Mouse (Mus musculus) embryonic facial prominence, embryonic 15.5 days (tissue): ENCODE measurements at regions not wholly inside any gene's neighbourhood (a gene's known extent, or its start where the extent isn't known, plus 50 kb on each side); places are given as distances from the start of the nearest gene placed in this dataset.
A peak's percentile ranks its signal among the peaks of the same experiment; 100 is the strongest.

Experiments
- ATAC-seq: fragments of 200-750 bp; cut with Nextera tagmentation; 2 replicates; pipeline ENCODE4 v1.8.0; 2017; ENCODE audit warnings: low read depth, moderate TSS enrichment; ENCODE audit not compliant: insufficient number of reproducible peaks, low FRiP score, low TSS enrichment
- H3K27ac ChIP-seq: fragments of 300-500 bp; sonication (generic); replicated peaks from 2 replicates; pipeline ENCODE4 v1.5.1; 2015; ENCODE audit warnings: mild to moderate bottlenecking, inconsistent platforms
- H3K27me3 ChIP-seq: fragments of 300-500 bp; sonication (generic); 2 replicates; pipeline ENCODE4 v1.6.1; 2015; ENCODE audit warnings: inconsistent platforms
- H3K36me3 ChIP-seq: fragments of 300-500 bp; sonication (generic); 2 replicates; pipeline ENCODE4 v1.6.1; 2015; ENCODE audit warnings: mild to moderate bottlenecking, inconsistent platforms
- H3K4me1 ChIP-seq: fragments of 300-500 bp; sonication (generic); 2 replicates; pipeline ENCODE4 v1.6.1; 2015; ENCODE audit warnings: inconsistent platforms
- H3K4me2 ChIP-seq: fragments of 300-500 bp; sonication (generic); replicated peaks from 2 replicates; pipeline ENCODE4 v1.6.1; 2015; ENCODE audit warnings: mild to moderate bottlenecking, inconsistent platforms
- H3K4me3 ChIP-seq: fragments of 300-500 bp; sonication (generic); replicated peaks from 2 replicates; pipeline ENCODE4 v1.5.1; 2015; ENCODE audit warnings: mild to moderate bottlenecking, inconsistent platforms
- H3K9ac ChIP-seq: fragments of 300-500 bp; sonication (generic); 2 replicates; pipeline ENCODE4 v1.6.1; 2015; ENCODE audit warnings: inconsistent platforms
- H3K9me3 ChIP-seq: fragments of 300-500 bp; sonication (generic); replicated peaks from 2 replicates; pipeline ENCODE4 v1.6.1; 2016; ENCODE audit warnings: inconsistent platforms
- WGBS: fragments of 180-500 bp; shearing (Covaris S2); methylation state at CpG from one replicate; pipeline ENCODE4 v1.1.7; 2015; 5-methylcytosine and 5-hydroxymethylcytosine counted together

DNA sequence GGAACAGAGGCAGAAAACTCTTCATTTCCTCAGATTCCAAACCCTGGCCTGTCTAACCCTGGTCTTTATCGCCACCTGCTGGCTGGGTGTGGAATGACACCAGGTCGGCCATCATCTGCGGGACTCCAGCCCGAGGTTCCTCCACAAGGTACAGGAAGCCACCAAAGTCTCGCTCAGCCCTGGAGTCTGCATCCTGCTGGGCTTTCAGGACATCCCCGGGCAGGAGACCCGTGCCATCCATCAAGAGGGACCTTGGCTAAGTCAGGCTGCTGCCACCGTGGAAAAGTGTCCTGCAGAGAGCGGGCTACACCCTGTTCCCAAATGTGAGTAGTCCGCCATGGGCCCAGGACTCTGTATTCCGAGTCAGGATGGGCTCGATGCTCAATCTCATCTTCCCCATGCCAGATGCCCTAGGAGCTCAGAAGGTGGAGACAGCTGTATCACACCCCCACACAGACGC, 74.4 kb upstream of the Larp1 start:
- Histone ChIP-seq H3K9me3 (no peaks in the 10 kb centered on the region), H3K36me3 (no peaks in the 10 kb centered on the region), H3K4me2 (peak overlapping the region; percentile 55), H3K27me3 (peaks cover 8% of the 10 kb centered on the region; the same call in 1 of the 2 replicates), H3K4me1 (peaks cover 10% of the 10 kb centered on the region), H3K27ac (no peak overlapping the region), H3K4me3 (peak overlapping the region; percentile 35), H3K9ac (peak overlapping the region; percentile 39)
- WGBS, result 11% methylated on average over 13 of the region's 13 CpGs
- 0 out of 2 replicates have a peak, but pooled peaks have one; percentile 32 for ATAC-seq

DNA sequence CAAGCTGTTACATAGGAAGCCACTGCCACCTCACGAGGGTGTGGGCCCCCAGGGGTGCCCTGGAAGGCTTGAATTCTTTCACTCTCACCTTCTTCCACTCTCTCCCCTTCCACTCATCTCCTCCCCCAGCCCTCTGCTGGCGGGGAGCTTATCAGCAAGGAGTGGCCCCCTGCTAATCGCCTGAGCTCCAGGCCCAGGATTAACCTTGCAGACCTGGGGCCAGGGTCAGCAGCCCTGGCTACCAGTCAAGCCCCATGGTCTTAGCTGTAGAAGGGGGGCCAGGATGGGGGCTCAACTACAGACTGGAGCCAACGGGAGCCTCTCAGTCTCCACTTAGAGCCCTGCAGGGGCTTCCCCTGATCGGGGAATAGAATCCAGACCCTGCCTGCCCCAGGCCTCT, 75.8 kb upstream of the Larp1 start:
- Histone ChIP-seq H3K27me3 (peaks cover 8% of the 10 kb centered on the region; the same call in 1 of the 2 replicates), H3K36me3 (no peaks in the 10 kb centered on the region), H3K4me3 (no peak overlapping the region), H3K4me1 (peaks cover 11% of the 10 kb centered on the region), H3K4me2 (no peak overlapping the region), H3K9ac (no peak overlapping the region), H3K27ac (no peak overlapping the region), H3K9me3 (no peaks in the 10 kb centered on the region)
- ATAC-seq, result no peak
- 9% methylated on average over 5 of the region's 5 CpGs for WGBS

DNA sequence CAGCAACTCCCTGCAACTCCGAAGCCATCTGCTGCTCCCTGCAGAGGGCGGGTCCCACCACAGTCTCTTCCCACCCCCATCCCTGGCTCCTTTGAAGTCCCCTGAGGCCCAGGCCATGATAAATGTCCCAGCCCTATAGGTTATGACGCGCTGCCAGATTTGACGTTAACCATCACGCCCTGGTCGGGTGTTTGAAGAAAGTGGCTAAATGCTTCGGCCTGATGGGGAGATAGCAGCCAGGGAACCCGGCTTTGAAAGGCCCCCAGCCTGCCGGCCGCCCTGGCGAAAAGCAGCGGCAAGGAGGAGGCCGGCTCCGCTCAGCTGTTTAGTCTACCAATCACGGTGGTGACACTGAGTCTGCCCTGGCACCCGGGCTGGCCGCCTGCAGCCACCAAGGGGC, 79.4 kb upstream of the Larp1 start:
- Histone ChIP-seq H3K27ac (no peak overlapping the region), H3K4me2 (0 out of 2 replicates have a peak overlapping the region, but pooled peaks have one; percentile 2), H3K4me3 (no peak overlapping the region), H3K27me3 (peaks cover 8% of the 10 kb centered on the region; the same call in 1 of the 2 replicates), H3K9me3 (no peaks in the 10 kb centered on the region), H3K9ac (no peak overlapping the region), H3K36me3 (no peaks in the 10 kb centered on the region), H3K4me1 (peaks cover 8% of the 10 kb centered on the region)
- 0 out of 2 replicates have a peak, but pooled peaks have one; percentile 57 for ATAC-seq
- WGBS, result 6% methylated on average over 18 of the region's 18 CpGs

DNA sequence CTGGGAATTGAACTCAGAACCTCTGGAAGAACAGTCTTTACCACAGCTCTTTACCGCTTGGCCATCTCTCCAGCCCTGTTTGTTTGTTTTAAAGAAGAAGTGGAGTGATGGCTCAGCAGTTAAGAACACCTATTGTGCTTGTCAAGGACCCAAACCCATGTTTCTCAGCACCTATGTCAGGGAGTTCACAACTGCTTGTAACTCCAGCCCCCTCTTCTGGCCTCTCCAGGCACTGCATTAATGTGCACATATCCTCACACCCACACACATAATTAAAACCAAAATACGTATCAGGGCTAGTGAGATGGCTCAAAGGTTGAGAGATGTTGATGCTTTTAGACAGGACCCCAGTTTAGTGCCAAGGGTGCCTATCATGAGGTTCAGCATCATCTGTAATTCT, 87.6 kb upstream of the Hand1 start:
- Histone ChIP-seq H3K4me2 (no peak overlapping the region), H3K9ac (no peak overlapping the region), H3K27me3 (no peaks in the 10 kb centered on the region), H3K4me1 (peaks cover 5% of the 10 kb centered on the region; the same call in 1 of the 2 replicates), H3K27ac (no peak overlapping the region), H3K9me3 (no peaks in the 10 kb centered on the region), H3K36me3 (no peaks in the 10 kb centered on the region), H3K4me3 (no peak overlapping the region)
- ATAC-seq, result no peak
- 94% methylated on average over 2 of the region's 2 CpGs for WGBS

DNA sequence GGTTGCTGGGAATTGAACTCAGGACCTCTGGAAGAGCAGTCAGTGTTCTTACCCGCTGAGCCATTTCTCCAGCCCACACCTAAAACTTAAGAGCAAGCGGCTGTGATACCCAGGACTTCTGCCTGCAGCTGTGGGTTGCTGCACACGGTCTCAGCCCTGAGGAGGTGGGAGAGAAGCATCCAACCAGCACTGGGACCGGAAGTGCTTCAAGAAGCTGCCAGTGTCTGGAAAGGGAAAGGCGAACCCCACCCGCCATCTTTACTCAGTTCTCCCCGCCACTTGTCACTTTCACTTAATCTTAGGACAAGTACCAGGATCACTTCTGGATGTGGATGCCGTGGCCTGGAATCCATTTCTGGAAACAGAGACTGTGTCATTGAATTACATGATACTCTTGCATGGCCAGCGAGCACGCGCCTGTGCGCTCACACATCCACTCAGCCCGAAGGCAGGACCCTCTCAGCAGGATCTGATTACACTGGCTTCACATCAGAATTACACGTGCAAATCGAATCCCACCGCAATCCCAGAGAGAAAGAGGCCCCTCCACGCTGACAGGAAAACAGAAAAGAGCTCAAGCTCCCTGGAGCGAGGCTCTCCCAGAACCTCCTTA, 85.9 kb upstream of the Hand1 start:
- Histone ChIP-seq H3K4me2 (peak overlapping the region; percentile 15; the same call in 1 of the 2 replicates), H3K27ac (no peak overlapping the region), H3K27me3 (no peaks in the 10 kb centered on the region), H3K4me3 (no peak overlapping the region), H3K36me3 (no peaks in the 10 kb centered on the region), H3K9me3 (no peaks in the 10 kb centered on the region), H3K9ac (no peak overlapping the region), H3K4me1 (peaks cover 5% of the 10 kb centered on the region; the same call in 1 of the 2 replicates)
- WGBS, result 36% methylated on average over 18 of the region's 18 CpGs
- ATAC-seq, result no peak

DNA sequence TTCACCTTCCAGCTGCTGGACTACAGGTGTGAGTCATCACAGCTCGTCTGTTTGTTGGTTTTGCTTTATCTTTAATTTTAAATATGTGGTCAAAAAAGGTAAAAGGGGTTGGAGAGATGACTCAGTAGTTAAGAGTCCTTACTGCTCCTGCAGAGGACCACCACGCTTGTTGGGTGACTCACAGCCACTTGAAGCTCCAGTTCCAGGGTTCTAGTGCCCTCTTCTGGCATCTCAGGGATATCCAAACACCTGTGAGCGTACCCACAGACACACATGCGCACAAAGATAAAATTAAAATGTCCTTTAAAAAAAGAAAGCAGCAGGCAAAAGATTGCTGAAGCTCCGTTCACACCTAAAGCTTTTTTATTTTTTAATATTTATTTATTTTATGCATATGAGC, 85.4 kb upstream of the Hand1 start:
- Histone ChIP-seq H3K36me3 (no peaks in the 10 kb centered on the region), H3K9me3 (no peaks in the 10 kb centered on the region), H3K27me3 (no peaks in the 10 kb centered on the region), H3K9ac (no peak overlapping the region), H3K4me3 (no peak overlapping the region), H3K4me1 (peaks cover 10% of the 10 kb centered on the region; the same call in 1 of the 2 replicates), H3K4me2 (no peak overlapping the region), H3K27ac (no peak overlapping the region)
- no peak for ATAC-seq
- WGBS, result 69% methylated on average over 5 of the region's 5 CpGs

DNA sequence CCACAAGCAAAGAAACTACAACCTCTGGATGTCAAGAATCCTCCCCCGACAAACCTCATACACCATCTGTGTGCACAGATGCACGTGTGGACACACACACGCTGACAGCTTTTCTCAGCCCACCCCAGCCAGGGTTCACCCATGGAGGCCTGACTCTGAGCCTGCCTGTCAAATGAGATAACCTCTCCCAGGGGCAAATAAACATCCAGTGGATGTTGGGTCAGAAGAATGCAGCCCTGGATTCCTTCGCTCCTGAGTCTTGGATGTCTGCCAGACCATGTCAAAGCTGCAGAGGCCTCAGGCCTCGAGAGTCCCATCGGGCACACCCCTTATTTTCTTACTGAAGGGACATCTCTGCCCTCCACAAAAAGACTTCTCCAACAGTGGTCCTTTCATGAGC, 83.4 kb upstream of the Hand1 start:
- no peak overlapping the region for H3K9ac ChIP-seq
- no peaks in the 10 kb centered on the region for H3K27me3 ChIP-seq
- no peaks in the 10 kb centered on the region for H3K9me3 ChIP-seq
- ATAC-seq, result no peak
- WGBS, result 18% methylated on average over 6 of the region's 6 CpGs
- H3K36me3 ChIP-seq, result no peaks in the 10 kb centered on the region
- no peak overlapping the region for H3K27ac ChIP-seq
- H3K4me3 ChIP-seq, result no peak overlapping the region
- H3K4me2 ChIP-seq, result no peak overlapping the region
- peaks cover 11% of the 10 kb centered on the region; the same call in 1 of the 2 replicates for H3K4me1 ChIP-seq

DNA sequence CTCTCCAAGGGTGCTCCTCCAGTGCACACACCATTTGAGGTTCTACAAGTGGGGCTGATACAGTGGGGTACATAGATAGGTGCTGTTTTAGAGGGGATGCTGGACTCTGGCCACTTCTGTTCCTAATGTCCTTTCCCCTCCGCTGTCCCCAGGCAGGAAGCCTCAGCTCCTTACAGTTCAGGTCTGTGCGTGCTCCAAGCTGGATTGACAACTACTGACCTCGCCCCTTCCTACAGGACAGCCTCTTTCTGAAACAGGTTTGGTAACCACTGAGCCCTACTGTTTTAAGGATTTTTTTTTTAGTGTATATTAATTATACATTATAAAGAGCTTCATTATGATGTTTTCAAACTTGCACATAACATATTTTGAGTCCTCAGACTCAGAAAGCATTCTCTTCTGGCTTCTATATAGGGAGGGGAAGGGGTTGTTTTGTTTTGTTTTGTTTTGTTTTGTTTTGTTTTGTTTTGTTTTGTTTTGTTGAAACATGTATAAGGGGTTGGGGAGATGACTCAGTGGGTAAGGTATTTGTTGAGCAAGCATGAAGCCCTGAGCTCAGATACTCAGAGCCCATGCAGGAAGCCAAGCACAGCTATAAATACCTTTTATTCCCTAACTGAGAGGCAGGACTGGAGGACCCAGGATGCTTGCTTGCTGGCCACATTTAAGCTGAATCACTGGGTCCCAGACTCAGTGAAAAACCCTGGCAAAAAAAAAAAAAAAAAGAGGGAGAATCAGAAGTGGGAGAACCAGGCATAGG, 81.4 kb upstream of the Hand1 start:
- Histone ChIP-seq H3K36me3 (no peaks in the 10 kb centered on the region), H3K4me2 (no peak overlapping the region), H3K27me3 (no peaks in the 10 kb centered on the region), H3K27ac (peak overlapping the region; percentile 48; the same call in 1 of the 2 replicates), H3K9ac (no peak overlapping the region), H3K4me3 (no peak overlapping the region), H3K9me3 (no peaks in the 10 kb centered on the region), H3K4me1 (peaks cover 11% of the 10 kb centered on the region; the same call in 1 of the 2 replicates)
- WGBS, result 50% methylated on average over 3 of the region's 3 CpGs
- no peak for ATAC-seq

DNA sequence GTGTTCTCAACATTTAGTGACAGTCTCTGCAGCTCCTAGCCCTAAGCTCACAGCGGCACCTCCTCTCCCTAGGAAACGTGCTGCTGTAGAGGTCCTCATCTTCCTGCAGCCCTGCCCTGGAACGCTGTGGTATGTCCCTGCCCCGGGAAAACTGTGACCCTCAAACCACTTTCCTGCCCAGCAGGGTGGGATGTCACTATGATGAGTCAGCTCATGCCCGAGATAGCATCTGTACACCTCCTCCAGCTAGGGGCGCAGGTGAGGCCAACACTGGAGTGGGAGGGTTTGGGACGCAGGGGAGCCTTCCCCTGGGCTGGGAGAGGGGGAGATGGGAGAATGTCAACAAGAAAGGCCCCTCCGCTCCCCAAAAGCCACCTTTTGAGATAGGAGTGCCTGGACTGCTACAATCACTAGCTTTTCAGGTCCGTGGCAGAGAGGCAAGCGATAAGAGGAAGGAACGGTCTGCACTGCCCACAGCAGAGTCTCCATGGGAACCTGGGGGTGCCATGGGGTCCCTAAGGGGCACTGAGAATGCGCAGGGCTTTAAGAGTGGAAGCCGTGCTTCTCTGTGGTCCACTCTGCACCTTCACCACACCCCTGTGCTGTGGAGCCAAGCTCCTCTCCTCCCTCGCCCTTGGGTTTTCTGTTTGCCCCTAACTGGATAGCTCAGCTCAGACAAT, 80.5 kb upstream of the Hand1 start:
- H3K9me3 ChIP-seq, result no peaks in the 10 kb centered on the region
- no peak overlapping the region for H3K4me3 ChIP-seq
- H3K4me2 ChIP-seq, result no peak overlapping the region
- peaks cover 11% of the 10 kb centered on the region; the same call in 1 of the 2 replicates for H3K4me1 ChIP-seq
- H3K27me3 ChIP-seq, result no peaks in the 10 kb centered on the region
- H3K9ac ChIP-seq, result no peak overlapping the region
- WGBS, result 48% methylated on average over 14 of the region's 14 CpGs
- ATAC-seq, result no peak
- H3K27ac ChIP-seq, result peak overlapping the region; percentile 48; the same call in 1 of the 2 replicates
- no peaks in the 10 kb centered on the region for H3K36me3 ChIP-seq

DNA sequence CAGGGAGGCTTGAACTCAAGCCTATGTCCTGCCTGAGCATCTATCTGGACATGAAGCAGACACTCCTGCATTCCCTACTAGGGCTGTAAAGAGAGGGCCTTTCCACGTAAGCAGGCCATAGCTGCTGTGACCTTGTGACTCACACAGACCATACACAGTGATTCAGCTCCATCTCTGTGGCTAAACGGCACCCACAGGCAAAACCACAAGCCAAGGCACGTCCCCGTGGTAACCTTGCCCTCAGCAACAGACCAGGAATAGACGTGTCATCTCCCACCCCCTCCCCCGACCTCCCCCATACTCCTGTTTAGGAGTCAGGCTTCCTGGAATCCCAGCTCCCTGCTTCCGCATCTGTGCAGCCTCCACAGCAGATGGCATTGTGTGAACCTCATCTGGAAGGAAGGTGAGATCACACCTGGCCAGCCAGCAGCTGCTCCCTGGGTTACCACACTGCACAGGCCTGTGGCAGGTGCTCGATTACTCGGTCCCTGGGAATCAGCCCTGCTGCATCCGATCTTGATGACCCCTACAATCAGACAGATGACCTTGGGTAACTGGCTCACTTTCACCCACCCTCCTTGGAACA, 79.2 kb upstream of the Hand1 start:
- Histone ChIP-seq H3K36me3 (no peaks in the 10 kb centered on the region), H3K4me1 (peaks cover 11% of the 10 kb centered on the region; the same call in 1 of the 2 replicates), H3K9ac (no peak overlapping the region), H3K4me3 (no peak overlapping the region), H3K27me3 (no peaks in the 10 kb centered on the region), H3K9me3 (no peaks in the 10 kb centered on the region), H3K4me2 (no peak overlapping the region), H3K27ac (no peak overlapping the region)
- 30% methylated on average over 10 of the region's 10 CpGs for WGBS
- no peak; the same call in 1 of the 2 replicates for ATAC-seq

DNA sequence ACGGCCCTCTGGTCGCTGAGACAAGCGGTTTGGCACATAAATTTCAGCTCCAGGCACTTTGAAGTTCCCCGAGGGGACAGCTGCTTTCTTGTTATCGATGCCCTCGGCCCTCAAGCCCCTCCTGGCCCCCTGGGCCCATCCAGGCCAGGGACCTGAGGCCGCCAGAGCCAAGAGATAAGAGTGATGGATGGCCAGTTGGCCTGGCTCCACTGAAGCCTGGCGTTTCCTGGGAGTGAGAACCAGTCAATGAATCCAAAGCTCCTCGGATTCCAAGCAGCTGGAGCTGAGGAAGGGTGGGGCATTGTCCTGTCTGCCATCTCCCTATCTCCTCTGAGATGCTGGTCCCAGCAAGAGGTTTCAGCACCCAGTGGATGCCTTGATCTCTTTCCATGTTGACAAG, 71.6 kb upstream of the Hand1 start:
- H3K4me2 ChIP-seq, result no peak overlapping the region
- ATAC-seq, result no peak
- no peaks in the 10 kb centered on the region for H3K4me1 ChIP-seq
- no peaks in the 10 kb centered on the region for H3K9me3 ChIP-seq
- H3K27ac ChIP-seq, result no peak overlapping the region
- 55% methylated on average over 9 of the region's 9 CpGs for WGBS
- no peak overlapping the region for H3K4me3 ChIP-seq
- H3K27me3 ChIP-seq, result no peaks in the 10 kb centered on the region
- H3K9ac ChIP-seq, result no peak overlapping the region
- no peaks in the 10 kb centered on the region for H3K36me3 ChIP-seq
